Mouse (Mus musculus): ENCODE data around the gene Pitpnc1. TPM values are rescaled to one million over a fixed set of nuclear protein-coding genes. Genes with fewer than 3 reads are reported as not detected.

Gene Pitpnc1
- polyA plus RNA-seq, 1 experiment = 2.4 TPM

DNA sequence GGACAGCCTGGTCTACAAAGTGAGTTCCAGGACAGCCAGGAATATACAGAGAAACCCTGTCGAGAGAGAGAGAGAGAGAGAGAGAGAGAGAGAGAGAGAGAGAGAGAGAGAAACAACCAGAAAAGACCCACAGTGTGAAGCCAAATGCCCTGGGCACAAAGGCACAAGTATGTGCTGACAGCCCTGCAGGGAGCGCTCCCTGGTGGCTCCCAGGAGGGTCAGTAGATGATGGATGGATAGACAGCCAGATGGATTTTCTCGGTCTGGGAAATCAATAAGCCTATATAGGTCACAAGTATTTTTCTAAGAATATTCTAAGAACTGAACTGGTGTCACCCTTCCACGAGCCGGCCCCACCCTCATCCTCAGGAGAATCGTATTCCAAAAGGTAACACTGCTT, 86.5 kb downstream of the Pitpnc1 start:
- WGBS = 75% methylated on average over 6 of the region's 6 CpGs
- DNase-seq (ENCODE audit: low read depth, low spot score) = no peak

DNA sequence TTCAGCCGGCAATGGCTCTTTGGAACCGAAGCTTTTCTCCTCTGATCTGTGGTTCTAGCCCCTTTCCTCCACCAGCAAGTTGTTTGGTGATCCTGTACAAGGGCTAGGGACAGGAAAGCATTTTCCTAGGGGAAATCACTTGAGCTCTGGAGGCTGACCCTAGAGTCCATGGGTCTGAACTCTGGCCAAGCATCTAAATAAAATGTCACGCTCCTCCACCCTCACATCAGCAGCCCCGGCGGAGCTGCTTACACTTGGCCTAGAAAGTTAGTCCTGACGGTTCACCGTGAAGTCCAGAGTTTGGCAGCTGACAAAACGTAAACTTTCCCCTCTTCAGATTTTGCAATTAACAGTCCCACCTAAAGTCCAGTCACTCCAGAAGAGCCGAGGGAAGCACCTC, 90.5 kb downstream of the Pitpnc1 start:
- DNase-seq (ENCODE audit: low read depth, low spot score) = no peak
- 75% methylated on average over 9 of the region's 9 CpGs for WGBS

DNA sequence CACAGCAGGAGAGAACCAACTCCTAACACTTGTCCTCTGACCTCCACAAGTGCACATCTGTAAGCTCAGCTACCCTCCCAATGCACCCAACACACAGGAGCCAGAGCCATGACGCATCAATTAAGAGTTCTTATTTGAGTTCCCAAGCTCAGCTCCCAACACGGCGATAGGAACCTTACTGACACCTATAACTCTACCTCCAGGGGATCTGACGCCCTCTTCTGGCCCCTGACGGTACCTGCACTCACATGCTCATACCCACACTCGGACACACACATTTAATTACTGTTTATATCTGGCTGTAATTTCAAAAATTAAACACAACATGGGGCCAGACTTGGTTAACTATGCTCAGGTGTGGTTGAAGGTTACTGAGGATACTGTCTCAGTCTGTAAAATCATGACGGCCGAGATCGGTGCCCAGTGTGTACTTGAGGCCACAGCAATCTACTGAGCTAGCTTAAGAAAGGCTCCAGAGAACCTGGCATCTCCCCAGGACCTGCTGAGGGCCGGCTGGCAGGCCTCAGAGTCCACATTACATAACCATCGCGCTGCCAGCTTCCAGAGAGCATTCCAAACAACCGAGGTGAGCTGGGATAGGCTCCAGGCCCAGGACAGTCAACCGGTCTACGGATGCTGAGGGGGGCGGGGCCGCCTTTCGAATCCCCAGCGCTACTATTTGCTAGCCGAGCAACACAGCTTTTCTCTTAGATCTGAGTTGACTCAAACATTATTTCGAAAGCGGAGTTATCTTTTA, 91.2 kb downstream of the Pitpnc1 start:
- 78% methylated on average over 22 of the region's 22 CpGs for WGBS
- no peak for DNase-seq (ENCODE audit: low read depth, low spot score)

DNA sequence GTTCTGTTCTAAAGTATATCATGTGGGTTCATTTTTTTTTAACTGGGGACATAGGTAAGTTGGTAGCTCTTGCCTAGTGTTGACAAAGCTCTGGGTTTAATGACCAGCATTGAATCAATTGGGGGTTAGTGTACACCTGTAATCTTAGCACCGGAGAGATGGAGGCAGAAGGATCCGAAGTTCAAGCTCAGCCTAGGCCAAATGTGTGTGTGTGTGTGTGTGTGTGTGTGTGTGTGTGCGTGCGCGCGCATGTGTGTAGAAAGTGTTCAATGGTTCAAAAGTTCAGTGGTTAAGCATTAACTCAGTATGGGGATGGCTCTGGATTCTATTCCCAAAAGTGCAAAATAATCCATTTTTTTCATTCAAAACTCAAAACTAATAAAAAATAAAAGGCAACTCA, 93.2 kb downstream of the Pitpnc1 start:
- WGBS = 56% methylated on average over 6 of the region's 6 CpGs
- no peak for DNase-seq (ENCODE audit: low read depth, low spot score)

DNA sequence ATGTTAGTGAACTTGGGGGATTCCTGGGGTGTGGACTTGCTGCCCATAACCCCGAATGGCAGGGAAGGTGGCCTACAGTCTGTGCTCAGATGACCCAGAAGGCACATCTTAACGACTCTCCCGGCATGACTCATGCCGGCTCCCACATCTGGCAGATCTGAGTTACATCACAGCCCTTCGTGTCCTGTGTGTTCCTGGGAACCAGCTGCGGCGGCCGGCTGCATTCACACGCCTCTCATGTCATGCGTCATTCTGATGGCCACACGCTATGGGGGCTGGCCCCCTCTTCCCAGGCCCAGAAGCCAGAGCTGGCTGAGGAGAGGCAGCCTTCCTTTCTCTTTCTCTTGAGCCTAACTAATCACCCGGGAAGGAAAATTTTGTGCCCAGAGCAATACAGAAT, 94.2 kb downstream of the Pitpnc1 start:
- 53% methylated on average over 12 of the region's 12 CpGs for WGBS
- DNase-seq (ENCODE audit: low read depth, low spot score) = no peak

DNA sequence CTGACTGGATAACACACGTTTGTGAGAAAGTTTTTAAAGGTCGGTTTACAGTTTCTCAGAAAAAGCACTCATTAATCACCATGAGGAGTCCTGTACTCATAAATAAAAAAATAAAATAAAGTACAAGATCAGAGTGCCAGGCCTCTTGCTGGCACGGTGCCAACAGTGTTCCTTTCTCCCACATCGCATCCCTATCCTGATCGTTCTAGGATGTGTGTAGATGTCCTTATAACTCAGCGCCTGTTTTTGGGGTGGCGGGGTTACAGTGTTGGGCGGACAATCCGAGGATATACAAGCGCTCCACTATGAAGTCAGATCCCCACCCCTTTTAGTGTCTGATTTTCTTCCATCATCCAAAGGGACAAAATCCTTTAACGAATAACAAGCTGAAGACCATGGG, 94.7 kb downstream of the Pitpnc1 start:
- DNase-seq (ENCODE audit: low read depth, low spot score) = no peak
- WGBS = 83% methylated on average over 11 of the region's 11 CpGs

DNA sequence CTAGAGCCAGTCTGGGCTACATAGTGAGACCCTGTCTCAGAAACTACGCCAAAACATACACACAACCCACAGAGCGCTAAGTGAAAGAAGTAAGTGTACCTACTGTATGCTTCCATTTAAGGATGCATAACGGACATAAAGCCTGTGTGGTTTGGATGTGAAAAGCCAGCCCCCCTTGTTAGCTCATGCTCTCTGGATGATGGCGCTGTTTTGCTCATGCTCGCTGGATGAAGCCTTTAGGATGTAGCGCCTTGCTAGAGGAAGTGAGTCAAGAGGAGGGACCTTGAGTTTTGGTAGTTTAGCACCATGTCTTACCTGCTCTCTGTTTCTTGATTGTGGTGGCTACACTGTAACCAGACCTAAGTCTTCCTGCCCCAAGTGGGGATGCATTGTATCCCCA, 96.9 kb downstream of the Pitpnc1 start:
- 96% methylated on average over 6 of the region's 6 CpGs for WGBS
- no peak for DNase-seq (ENCODE audit: low read depth, low spot score)

DNA sequence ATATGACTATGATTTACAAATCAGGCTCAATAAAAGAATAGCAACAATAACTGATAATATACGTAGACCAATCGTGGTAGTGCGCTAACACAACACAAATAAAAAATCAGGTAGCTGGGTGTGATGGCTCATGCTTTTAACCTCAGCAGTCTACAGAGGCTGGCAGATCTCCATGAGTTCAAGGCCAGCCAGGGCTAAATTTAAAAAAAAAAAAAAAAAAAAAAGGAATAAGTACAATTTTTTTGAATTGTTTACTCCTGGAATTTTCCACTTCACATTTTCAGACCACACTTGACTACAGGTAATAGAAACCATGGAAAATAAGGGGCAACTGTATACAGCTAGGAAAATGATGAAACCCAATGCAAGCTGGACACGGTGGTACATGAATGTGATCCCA, 97.3 kb downstream of the Pitpnc1 start:
- no peak for DNase-seq (ENCODE audit: low read depth, low spot score)
- WGBS = 88% methylated on average over 4 of the region's 4 CpGs

DNA sequence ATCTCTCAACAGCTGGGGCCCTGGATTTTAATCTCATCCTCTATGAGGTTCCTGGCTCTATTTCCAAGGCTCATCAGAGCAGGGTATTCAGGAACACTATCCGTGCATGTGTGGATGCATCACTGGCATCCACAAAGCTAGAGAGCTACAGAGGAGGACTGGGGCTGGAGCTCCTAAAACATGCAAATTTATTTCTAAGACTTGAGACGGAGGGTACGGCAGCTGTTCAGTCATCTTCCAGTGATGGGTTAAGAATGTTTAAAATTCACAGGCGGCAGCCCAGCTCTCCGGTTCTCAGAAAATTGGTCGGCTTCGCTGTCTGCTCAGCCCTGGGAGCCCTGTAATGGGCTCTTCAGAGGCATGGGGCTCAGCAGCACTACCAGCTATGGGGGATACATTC, 97.8 kb downstream of the Pitpnc1 start:
- 83% methylated on average over 7 of the region's 7 CpGs for WGBS
- DNase-seq (ENCODE audit: low read depth, low spot score) = no peak

DNA sequence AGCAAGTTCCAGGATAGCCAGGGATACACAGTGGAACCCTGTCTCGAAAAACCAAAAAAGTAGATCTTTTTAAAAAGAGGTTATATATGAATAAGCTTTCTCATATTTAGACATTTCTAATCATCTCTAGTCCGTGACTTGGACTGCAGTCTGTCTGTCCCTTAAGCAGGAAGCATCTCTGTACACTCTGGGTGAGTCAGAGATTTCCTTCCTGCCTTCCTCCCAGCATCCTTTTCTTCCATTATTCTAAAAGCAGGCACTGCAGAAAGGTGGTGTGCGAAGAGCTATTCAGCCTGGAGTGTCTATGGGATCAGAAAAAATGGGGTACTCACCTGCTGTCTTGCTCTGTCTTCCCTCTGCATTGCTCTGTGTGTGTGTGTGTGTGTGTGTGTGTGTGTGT, 100.0 kb downstream of the Pitpnc1 start:
- WGBS = 78% methylated on average over 3 of the region's 3 CpGs
- no peak for DNase-seq (ENCODE audit: low read depth, low spot score)

DNA sequence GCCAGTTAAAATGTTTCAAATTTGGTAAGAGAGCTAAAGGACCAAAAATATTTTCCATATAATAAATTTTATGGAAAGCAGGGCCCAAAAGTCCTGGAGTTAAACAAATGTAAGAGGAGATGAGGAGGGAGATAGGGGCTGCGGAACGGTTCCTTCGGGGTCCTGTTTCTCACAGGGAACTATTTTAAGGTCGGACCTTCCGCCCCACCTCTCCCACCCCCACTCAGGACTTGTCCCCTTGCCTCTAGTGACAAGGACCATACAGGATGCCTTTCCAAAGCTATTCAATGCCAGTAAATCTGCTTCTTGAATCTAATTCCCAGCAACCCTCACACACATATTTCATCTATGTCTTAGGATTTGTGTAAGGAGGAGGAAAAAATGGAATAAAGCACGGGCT, 100.8 kb downstream of the Pitpnc1 start:
- DNase-seq (ENCODE audit: low read depth, low spot score) = no peak
- 87% methylated on average over 6 of the region's 6 CpGs for WGBS

DNA sequence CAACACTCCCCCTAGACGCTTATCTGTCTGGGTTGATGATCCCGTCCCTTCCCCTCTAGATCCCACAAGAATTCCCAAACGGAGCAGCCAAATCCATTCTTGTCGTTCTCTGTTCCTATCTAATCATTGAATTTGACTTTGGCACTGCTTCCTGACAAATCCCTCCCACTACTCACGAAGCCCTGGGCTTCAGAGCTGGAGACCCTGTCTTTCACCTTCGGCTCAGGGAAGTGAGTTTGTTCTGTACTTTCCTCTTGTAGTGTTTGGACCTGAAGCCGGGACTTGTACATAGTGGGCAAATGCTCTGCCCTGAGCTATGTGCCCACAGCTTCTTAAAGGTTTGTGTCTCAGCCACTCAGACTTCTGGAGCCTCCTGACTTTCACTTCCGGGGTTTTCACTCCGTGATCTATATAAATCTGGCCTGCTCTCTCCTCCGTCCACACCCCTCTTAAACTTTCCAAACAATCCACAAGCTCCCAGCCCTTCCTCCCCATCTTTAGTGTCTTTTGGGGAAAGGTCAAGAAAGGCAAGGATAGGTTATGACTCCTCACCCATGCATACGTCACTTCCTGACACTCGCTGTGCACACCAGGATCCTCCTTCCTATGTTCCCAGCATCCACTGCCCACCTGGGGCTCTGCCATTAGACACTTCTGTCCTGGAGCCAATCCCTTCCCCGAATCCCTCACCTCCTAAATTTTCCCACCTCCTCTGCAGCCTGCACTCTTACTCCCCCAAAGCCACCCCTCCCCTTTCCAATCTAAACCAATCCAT, 104.4 kb downstream of the Pitpnc1 start:
- no peak for DNase-seq (ENCODE audit: low read depth, low spot score)
- 59% methylated on average over 13 of the region's 13 CpGs for WGBS

DNA sequence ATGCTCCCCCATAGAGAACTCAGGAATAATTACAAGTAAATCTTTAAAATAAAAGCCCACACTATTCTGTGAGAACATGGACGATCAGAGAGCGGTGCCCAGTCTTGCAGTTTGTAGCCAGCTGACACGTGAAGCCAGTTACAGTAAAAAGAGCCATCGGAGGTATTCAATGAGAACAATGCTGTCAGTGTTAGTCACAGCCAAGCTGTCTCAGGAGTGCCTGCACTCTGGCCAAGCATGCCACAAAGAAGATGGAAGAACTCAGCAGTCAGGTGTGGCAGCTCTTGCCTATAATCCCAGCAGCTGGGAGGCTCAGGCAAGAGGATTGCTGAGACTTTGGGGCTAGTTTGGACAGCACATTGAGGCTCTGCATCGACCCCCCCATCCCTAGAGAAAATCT, 111.8 kb downstream of the Pitpnc1 start:
- WGBS = 50% methylated on average over 5 of the region's 5 CpGs
- no peak for DNase-seq (ENCODE audit: low read depth, low spot score)

DNA sequence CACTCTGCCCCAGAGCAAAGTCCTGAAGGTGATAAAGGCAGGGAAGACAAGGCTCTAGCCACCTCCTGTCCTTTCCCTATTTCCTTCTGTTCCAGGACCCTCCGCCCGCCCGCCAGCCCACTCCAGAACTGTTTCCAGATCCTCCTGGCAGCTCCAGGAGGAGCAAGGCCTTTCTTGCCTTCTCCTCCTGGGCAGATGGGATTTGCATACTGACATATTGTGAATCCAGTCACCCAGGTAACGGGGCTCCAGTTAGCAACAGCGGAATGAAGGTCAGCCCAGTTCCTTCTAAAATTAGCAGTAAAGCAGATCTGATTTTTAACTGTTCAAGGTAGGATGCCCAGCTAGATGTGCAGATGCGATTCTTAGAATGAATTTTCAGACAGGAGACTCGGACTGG, 114.3 kb downstream of the Pitpnc1 start:
- DNase-seq (ENCODE audit: low read depth, low spot score) = no peak
- 87% methylated on average over 7 of the region's 7 CpGs for WGBS

DNA sequence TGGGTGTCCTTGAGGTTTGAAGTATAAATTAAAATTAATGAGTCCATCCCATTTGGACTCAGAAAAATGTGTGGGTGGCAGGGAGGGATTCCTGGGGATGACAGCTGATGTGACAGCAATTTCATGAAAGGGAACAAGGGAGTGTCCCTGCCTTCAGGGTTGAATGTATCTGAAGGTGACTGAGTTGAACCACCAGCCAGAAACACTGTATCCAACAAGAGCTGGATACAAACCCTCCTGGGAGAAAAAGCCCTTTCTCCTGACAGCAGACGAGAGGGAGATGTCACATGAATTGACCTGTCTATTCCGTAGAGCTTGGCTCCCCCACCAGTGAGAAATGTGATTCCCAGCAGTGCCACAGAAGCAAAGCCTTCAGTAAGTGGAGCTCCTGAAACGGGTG, 115.0 kb downstream of the Pitpnc1 start:
- 83% methylated on average over 3 of the region's 3 CpGs for WGBS

DNA sequence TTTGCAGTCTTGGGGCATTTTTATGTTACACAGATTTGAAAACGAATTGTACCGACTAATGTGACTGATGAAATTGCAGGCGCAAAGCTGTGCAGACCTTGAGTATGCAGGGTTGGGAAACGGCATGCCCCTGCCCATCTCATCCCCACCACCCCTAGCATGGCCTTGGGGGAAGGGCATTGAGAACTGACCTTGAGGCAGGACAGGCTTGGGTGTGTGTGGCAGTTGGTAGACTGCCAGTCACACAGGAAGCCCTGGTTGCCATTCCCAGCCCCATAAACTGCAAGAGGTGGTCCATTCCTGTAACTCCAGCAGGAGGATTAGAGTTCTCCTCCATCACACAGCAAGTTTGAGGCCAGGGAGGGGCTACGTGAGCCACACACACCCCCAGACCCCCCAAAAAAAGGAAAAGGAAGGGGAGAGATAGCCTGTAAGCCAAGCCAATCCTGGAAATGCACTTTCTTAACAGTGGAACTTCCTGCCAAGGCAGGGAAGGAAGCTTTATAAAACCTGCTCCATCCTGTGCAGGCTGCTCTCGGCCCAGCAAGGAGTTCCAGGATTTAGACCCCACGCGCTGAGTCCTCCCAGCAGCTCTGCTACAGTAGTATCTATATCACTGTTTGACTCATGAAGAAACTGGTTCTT, 115.9 kb downstream of the Pitpnc1 start:
- no peak for DNase-seq (ENCODE audit: low read depth, low spot score)

More for the DNA sequence above, 115.0 kb downstream of the Pitpnc1 start:
- no peak for DNase-seq (ENCODE audit: low read depth, low spot score)

DNA sequence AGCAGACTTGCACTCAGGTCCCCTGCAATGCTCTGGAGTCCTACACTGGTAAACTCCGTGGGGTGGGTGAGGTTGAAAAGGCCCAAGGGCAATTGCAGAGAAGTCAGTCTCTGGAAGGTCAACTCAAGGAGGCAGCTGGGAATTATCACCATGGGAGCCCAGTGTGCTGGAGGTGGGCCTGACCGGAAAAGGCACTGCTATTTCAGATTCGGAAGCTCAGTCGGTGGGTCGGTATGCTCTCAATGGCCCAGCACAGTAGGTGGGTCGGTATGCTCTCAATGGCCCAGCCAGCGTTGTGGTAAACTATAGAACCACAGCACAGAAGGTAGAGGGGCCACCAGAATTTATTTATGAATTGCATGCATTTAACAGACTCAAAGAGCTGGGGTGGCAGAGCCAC, 117.9 kb downstream of the Pitpnc1 start:
- DNase-seq (ENCODE audit: low read depth, low spot score) = no peak
- WGBS = 73% methylated on average over 7 of the region's 7 CpGs

More for the DNA sequence above, 115.9 kb downstream of the Pitpnc1 start:
- 66% methylated on average over 8 of the region's 8 CpGs for WGBS

DNA sequence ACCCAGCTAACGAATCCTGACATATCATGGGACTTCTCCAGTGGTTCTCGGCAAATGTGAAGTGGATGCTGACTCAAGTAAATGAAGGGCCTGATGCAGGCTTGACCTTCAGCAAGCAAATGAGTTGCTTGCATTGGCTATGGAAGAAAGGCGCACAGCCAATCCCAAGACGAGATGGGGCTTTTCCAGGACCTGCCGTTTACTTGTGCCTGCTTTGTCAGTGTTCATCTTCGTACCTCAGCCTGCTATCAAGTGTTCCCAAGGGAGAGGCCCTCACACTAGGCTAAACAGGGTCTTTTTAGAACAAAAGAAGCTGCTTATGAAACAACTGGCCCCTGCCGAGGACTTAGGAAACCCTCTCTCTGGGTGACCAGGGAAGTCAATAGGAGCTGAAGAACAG, 120.7 kb downstream of the Pitpnc1 start:
- DNase-seq (ENCODE audit: low read depth, low spot score) = no peak
- WGBS = 93% methylated on average over 7 of the region's 7 CpGs

DNA sequence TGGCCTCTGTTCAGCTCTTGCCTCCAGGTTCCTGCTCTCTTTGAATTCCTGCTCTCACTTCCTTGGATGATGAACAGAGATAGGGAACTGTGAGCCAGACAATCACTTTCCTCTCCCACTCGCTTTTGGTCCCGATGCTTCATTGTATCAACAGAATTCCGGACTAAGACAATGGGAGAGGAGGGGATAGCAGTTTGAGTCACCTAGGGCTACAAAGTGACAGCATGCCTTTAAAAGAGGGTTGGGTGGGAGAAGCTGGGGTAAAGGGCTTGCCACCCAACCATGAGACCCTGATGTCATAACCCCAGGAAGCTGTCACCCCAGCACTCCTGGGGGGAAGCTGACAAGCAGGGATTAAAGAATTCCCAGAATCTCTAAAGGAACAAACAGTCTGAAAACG, 127.5 kb downstream of the Pitpnc1 start:
- no peak for DNase-seq (ENCODE audit: low read depth, low spot score)
- WGBS = 81% methylated on average over 4 of the region's 4 CpGs

DNA sequence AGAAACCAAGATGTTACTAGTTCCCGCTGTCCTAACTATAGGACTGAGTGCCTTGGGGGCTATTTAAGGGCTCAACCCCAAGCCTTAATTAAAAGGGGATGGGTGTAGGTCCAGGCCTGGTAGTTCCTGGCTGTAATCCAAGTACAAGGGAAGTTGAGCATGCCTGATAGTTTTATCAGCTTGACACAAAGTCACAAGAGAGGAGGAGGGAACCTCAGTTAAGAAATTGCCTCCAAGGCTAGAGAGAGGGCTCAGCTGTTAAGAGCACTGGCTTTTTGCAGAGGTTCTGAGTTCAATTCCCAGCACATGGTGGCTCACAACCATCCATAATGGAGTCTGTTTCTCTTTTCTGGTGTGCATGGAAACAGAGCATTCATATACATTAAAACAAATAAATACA, 128.1 kb downstream of the Pitpnc1 start:
- WGBS = 96% methylated on average over 1 of the region's 1 CpGs
- DNase-seq (ENCODE audit: low read depth, low spot score) = no peak

DNA sequence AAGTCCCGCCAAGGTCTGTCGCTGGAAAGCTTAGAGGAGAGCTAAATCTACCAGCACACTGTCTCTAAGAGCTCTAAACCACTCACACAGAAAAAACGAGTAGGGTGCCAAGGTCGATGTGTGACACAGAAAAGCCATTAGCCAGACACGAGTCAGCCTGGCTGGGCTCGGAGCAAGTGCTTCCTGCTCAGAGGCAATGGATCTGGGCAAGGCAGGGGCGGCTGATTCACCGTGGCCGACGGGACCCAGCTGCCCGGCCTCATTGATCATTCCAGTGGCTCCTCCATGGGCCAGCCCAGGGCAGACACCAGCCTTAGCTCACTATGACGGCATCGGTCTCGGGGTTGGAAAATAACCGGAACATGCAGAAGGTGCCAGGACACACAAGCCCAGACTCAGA, 129.2 kb downstream of the Pitpnc1 start:
- no peak for DNase-seq (ENCODE audit: low read depth, low spot score)
- WGBS = 23% methylated on average over 15 of the region's 15 CpGs

All from large intestine, adult 2 months (tissue).